Mouse (Mus musculus): ENCODE results near the gene Olfr695. TPM values are rescaled to one million over a fixed set of nuclear protein-coding genes. Genes with fewer than 3 reads are reported as not detected.
"Not testable (repeated sequence)": the region's sequence is repeated elsewhere in the genome, so short reads cannot be mapped to it uniquely, and the experiment has no call there.

Gene Olfr695
- polyA plus RNA-seq (2012; rRNA removed) (not detected in 2 replicates), polyA plus RNA-seq (2014; fragmentation: Nextera tagmentation; extraction: Ambion mirVana) (not detected in 2 replicates)

GRCm38 (mm10) chr7:106716296-106716695 is at the start of gene Olfr695:
TSS of gene Olfr695 (minus strand) at chr7:106716396.
- Histone ChIP-seq H3K27me3 (ENCODE audit: control insufficient read depth, insufficient read depth, low read length) (no peaks in the 10 kb centered on the region), H3K4me2 (replicated peaks; ENCODE audit: low read depth, low read length, severe bottlenecking) (no peak within 1 kb of the TSS), H3K36me3 (ENCODE audit: control insufficient read depth, insufficient read depth, low read length) (no peaks in the 10 kb centered on the region), H3K9me3 (ENCODE audit: control insufficient read depth, low read length) (no peaks in the 10 kb centered on the region), H3K9ac (ENCODE audit: low read depth, low read length, severe bottlenecking) (no peak within 1 kb of the TSS), H3K4me1 (ENCODE audit: control insufficient read depth, insufficient read depth, low read length) (no peaks in the 10 kb centered on the region), H3K4me3 (replicated peaks; ENCODE audit: low read length) (no peak within 1 kb of the TSS), H3K27ac (replicated peaks; ENCODE audit: low read depth, low read length) (no peak within 1 kb of the TSS)
- TF ChIP-seq POLR2A (IDR thresholded peaks at IDR 0.05; ENCODE audit: borderline replicate concordance, extremely low read depth, insufficient read depth, insufficient read length): no peak
- ATAC-seq (ENCODE audit: low FRiP score, low read depth): no peak
- DNase-seq (ENCODE audit: low spot score): no peak

- H3K9me3 ChIP-seq (ENCODE audit: control insufficient read depth, low read length); H3K27me3 ChIP-seq (ENCODE audit: control insufficient read depth, insufficient read depth, low read length); H3K36me3 ChIP-seq (ENCODE audit: control insufficient read depth, insufficient read depth, low read length); H3K27ac ChIP-seq (replicated peaks; ENCODE audit: low read depth, low read length); DNase-seq (ENCODE audit: low spot score); ATAC-seq (ENCODE audit: low FRiP score, low read depth); H3K4me3 ChIP-seq (replicated peaks; ENCODE audit: low read length); H3K4me2 ChIP-seq (replicated peaks; ENCODE audit: low read depth, low read length, severe bottlenecking); H3K9ac ChIP-seq (ENCODE audit: low read depth, low read length, severe bottlenecking); H3K4me1 ChIP-seq (ENCODE audit: control insufficient read depth, insufficient read depth, low read length): not testable (repeated sequence)
- whole genome bisulfite sequencing: 89% methylated on average over 2 of the region's 2 CpGs
Measured at GRCm38 (mm10) chr7:106761008-106761407, 44.8 kb upstream of the Olfr695 start.

GRCm38 (mm10) chr7:106758800-106759199 is 42.6 kb upstream of the Olfr695 start:
- DNase-seq (ENCODE audit: low spot score) (no peak), ATAC-seq (ENCODE audit: low FRiP score, low read depth) (no peak)
- Histone ChIP-seq H3K9ac (ENCODE audit: low read depth, low read length, severe bottlenecking) (no peak overlapping the region), H3K4me2 (replicated peaks; ENCODE audit: low read depth, low read length, severe bottlenecking) (no peak overlapping the region), H3K4me3 (replicated peaks; ENCODE audit: low read length) (no peak overlapping the region), H3K27ac (replicated peaks; ENCODE audit: low read depth, low read length) (no peak overlapping the region), H3K4me1 (ENCODE audit: control insufficient read depth, insufficient read depth, low read length) (no peaks in the 10 kb centered on the region), H3K36me3 (ENCODE audit: control insufficient read depth, insufficient read depth, low read length) (no peaks in the 10 kb centered on the region), H3K27me3 (ENCODE audit: control insufficient read depth, insufficient read depth, low read length) (no peaks in the 10 kb centered on the region), H3K9me3 (ENCODE audit: control insufficient read depth, low read length) (no peaks in the 10 kb centered on the region)
- TF ChIP-seq POLR2A (IDR thresholded peaks at IDR 0.05; ENCODE audit: borderline replicate concordance, extremely low read depth, insufficient read depth, insufficient read length): no peak
- WGBS: 89% methylated on average over 2 of the region's 2 CpGs

GRCm38 (mm10) chr7:106755297-106755696 is 39.1 kb upstream of the Olfr695 start, which contains the start of gene Olfr698:
TSS of gene Olfr698 (minus strand) at chr7:106755397.
- no peak for TF ChIP-seq POLR2A (IDR thresholded peaks at IDR 0.05; ENCODE audit: borderline replicate concordance, extremely low read depth, insufficient read depth, insufficient read length)
- Histone ChIP-seq H3K9ac (ENCODE audit: low read depth, low read length, severe bottlenecking) (no peak within 1 kb of the TSS), H3K27me3 (ENCODE audit: control insufficient read depth, insufficient read depth, low read length) (no peaks in the 10 kb centered on the region), H3K4me2 (replicated peaks; ENCODE audit: low read depth, low read length, severe bottlenecking) (no peak within 1 kb of the TSS), H3K9me3 (ENCODE audit: control insufficient read depth, low read length) (no peaks in the 10 kb centered on the region), H3K4me3 (replicated peaks; ENCODE audit: low read length) (no peak within 1 kb of the TSS), H3K36me3 (ENCODE audit: control insufficient read depth, insufficient read depth, low read length) (no peaks in the 10 kb centered on the region), H3K27ac (replicated peaks; ENCODE audit: low read depth, low read length) (no peak within 1 kb of the TSS), H3K4me1 (ENCODE audit: control insufficient read depth, insufficient read depth, low read length) (no peaks in the 10 kb centered on the region)
- DNase-seq (ENCODE audit: low spot score) (no peak), ATAC-seq (ENCODE audit: low FRiP score, low read depth) (no peak)

GRCm38 (mm10) chr7:106745811-106746210 is 29.6 kb upstream of the Olfr695 start:
- DNase-seq (ENCODE audit: low spot score): no peak
- Histone ChIP-seq H3K4me3 (replicated peaks; ENCODE audit: low read length) (no peak overlapping the region), H3K9me3 (ENCODE audit: control insufficient read depth, low read length) (no peaks in the 10 kb centered on the region), H3K36me3 (ENCODE audit: control insufficient read depth, insufficient read depth, low read length) (no peaks in the 10 kb centered on the region), H3K27me3 (ENCODE audit: control insufficient read depth, insufficient read depth, low read length) (no peaks in the 10 kb centered on the region), H3K4me1 (ENCODE audit: control insufficient read depth, insufficient read depth, low read length) (no peaks in the 10 kb centered on the region), H3K27ac (replicated peaks; ENCODE audit: low read depth, low read length) (no peak overlapping the region), H3K9ac (ENCODE audit: low read depth, low read length, severe bottlenecking) (no peak overlapping the region), H3K4me2 (replicated peaks; ENCODE audit: low read depth, low read length, severe bottlenecking) (no peak overlapping the region)
- ATAC-seq (ENCODE audit: low FRiP score, low read depth): no peak
- no peak for TF ChIP-seq POLR2A (IDR thresholded peaks at IDR 0.05; ENCODE audit: borderline replicate concordance, extremely low read depth, insufficient read depth, insufficient read length)
- WGBS: 88% methylated on average over 5 of the region's 5 CpGs

DNA sequence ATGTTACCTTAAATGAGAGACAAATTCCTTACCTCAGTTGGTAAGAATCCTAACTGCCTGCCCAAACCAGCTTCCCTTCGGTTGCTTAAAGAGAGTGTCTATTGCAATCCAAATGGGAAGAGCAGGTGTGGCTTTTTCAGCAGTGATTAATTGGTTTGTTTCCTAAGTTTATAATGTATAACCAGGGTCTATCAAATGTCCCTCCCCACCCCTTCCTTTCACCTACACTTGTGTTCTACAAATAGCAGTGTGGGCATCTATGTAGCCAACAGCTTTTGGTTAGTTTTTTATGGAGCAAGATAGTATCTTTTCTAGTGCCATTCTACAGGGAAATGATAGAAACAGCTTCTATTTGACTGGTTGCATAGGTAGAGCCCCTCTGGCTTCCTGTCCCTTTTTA is 26.1 kb upstream of the Olfr695 start, which contains the start of gene Olfr697:
Olfr697 (minus strand) TSS at position 101 of the 400 bp plus-strand sequence.
- no peak within 1 kb of the TSS for H3K4me2 ChIP-seq (replicated peaks; ENCODE audit: low read depth, low read length, severe bottlenecking)
- WGBS: 77% methylated on average over 1 of the region's 1 CpGs
- no peak within 1 kb of the TSS for H3K27ac ChIP-seq (replicated peaks; ENCODE audit: low read depth, low read length)
- no peak for TF ChIP-seq POLR2A (IDR thresholded peaks at IDR 0.05; ENCODE audit: borderline replicate concordance, extremely low read depth, insufficient read depth, insufficient read length)
- H3K4me3 ChIP-seq (replicated peaks; ENCODE audit: low read length): no peak within 1 kb of the TSS
- no peaks in the 10 kb centered on the region for H3K27me3 ChIP-seq (ENCODE audit: control insufficient read depth, insufficient read depth, low read length)
- DNase-seq (ENCODE audit: low spot score) (no peak), ATAC-seq (ENCODE audit: low FRiP score, low read depth) (no peak)
- H3K36me3 ChIP-seq (ENCODE audit: control insufficient read depth, insufficient read depth, low read length): no peaks in the 10 kb centered on the region
- no peaks in the 10 kb centered on the region for H3K4me1 ChIP-seq (ENCODE audit: control insufficient read depth, insufficient read depth, low read length)
- no peaks in the 10 kb centered on the region for H3K9me3 ChIP-seq (ENCODE audit: control insufficient read depth, low read length)
- H3K9ac ChIP-seq (ENCODE audit: low read depth, low read length, severe bottlenecking): no peak within 1 kb of the TSS

Measured in limb, embryonic 14.5 days (tissue).